Mouse (Mus musculus) cortical plate, adult 2 months (tissue): ENCODE measurements around the gene Hspb3. TPM values are rescaled to one million over a fixed set of nuclear protein-coding genes. Genes with fewer than 3 reads are reported as not detected.

Experiments used
- H3K27ac ChIP-seq: fragments of 200-500 bp; 2 replicates; pipeline ENCODE4 v1.5.1; 2012; ENCODE audit warnings: low read length, control low read depth, inconsistent platforms; ENCODE audit not compliant: insufficient read depth
- H3K4me1 ChIP-seq: fragments of 200-500 bp; 2 replicates; pipeline ENCODE4 v1.6.1; 2011; ENCODE audit warnings: low read length; ENCODE audit not compliant: control insufficient read depth, insufficient read depth
- H3K4me3 ChIP-seq: fragments of 200-500 bp; 2 replicates; pipeline ENCODE4 v1.5.1; 2011; ENCODE audit warnings: mild to moderate bottlenecking, low read length, control low read depth; ENCODE audit not compliant: insufficient read depth
- CTCF ChIP-seq: fragments of 200-500 bp; IDR thresholded peaks from 2 replicates; pipeline ENCODE4 v1.5.1; 2011; ENCODE audit warnings: mild to moderate bottlenecking, control low read depth, low read length; ENCODE audit not compliant: insufficient read depth; ENCODE audit errors: extremely low read depth
- POLR2A ChIP-seq: fragments of 200-500 bp; IDR thresholded peaks from 2 replicates; pipeline ENCODE4 v1.6.1; 2011; ENCODE audit warnings: mild to moderate bottlenecking, low read length, control low read depth; ENCODE audit not compliant: insufficient read depth; ENCODE audit errors: extremely low read depth
- polyA plus RNA-seq: library from polyadenylated mRNA; depleted of rRNA; stranded (reverse); fragments of >200 nt; gene quantifications from 2 replicates; pipeline ENCODE4 v1.2.3, GENCODE M21; 2012

Hspb3 gene
- polyA plus RNA-seq, 1 experiment: 8.2 TPM

DNA sequence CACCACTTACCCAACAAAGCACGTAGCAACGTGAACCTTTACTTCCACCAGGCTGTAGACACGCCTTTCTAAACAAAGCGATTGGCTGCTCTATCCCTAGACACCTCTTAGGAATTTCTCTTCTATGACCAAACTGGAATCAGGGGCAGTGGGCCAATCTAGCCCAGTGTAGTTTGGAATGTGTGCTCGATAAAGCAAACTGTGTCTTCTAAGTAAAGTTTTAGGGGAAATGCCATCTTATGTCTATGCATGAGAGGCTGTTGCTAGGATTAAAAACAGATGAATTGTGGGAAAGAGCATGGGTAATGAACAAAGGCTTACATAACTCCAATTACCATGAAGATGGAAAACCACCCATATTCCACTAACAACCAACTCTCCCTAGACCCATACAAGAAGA lies 19.3 kb upstream of the Hspb3 start:
- Histone ChIP-seq H3K27ac (no peak overlapping the region), H3K4me1 (no peaks in the 10 kb centered on the region), H3K4me3 (no peak overlapping the region)
- TF ChIP-seq CTCF (no peak), POLR2A (no peak)

DNA sequence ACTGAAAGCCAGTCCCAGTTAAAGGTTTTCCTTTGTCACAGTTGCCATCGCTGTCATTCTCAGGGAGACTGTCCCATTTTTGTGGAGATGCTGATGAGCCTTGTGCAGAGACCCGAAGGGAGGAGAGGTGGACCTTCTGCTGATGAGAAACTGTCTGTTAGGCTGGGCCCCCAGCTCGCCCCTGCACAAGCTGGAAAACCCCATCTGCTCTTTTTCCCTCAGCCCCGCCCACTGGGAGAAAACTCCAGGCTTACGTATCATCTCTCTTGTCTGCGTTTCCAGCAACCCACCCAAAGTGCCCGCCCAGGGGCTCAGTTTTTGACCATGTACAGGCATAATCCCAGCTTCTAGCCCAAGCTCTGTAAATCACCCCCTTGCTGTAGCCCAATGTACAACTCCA lies 17.2 kb upstream of the Hspb3 start:
- Histone ChIP-seq H3K4me3 (no peak overlapping the region), H3K4me1 (no peaks in the 10 kb centered on the region), H3K27ac (no peak overlapping the region)
- TF ChIP-seq POLR2A (no peak), CTCF (no peak)

DNA sequence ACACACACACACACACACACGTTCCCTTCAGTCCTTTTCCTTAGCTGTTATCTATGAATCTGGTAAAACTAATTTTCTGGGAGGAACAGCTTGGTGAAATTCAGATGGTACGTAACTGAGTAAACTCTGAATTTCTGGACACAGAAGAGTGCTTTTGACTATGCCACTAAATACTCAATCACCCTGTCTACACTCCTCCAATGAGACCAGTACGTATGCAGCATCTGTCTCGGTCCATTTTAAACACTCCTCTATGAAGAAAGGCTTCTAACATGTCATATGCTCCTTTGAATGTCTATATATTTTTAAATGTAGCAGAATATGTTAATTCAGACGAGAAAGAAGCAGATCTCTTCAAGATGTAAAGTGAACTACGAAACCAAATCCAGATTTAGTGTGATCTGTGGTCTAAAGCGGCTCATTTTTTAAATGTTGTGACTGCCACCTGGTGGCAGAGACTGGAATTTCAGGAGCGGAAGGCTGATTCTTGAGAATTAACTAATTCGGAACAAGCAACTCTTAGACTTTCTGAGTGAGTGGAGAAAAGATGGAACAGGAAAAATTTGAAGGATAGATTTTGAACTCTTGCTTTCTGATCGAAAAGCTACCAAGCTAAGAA lies 6.1 kb upstream of the Hspb3 start:
- TF ChIP-seq POLR2A: no peak
- peak; percentile 73 for TF ChIP-seq CTCF
- Histone ChIP-seq H3K4me1 (no peaks in the 10 kb centered on the region), H3K4me3 (no peak overlapping the region), H3K27ac (no peak overlapping the region)

DNA sequence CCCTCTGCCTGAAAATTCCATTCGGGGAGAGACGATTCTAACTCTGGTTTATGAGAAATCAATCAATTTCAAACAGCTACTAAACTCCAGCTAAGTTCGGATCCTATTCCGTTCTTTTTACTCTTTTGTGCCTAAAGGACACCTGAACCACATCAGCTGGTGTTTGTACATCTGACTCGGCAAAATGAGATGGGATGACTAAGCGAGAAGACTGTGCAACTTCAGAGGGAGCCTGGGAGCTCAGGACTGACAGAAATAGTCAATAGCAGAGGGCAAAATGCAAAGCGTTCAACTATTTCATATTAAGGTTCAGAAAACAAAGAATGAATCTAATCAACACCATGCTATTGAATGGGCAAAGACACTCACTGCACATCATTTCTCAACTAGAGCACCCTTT lies 407 bp upstream of the Hspb3 start:
- H3K27ac ChIP-seq: no peak overlapping the region
- TF ChIP-seq CTCF: no peak
- TF ChIP-seq POLR2A: no peak
- H3K4me3 ChIP-seq: no peak overlapping the region
- H3K4me1 ChIP-seq: no peaks in the 10 kb centered on the region; the same call in 1 of the 2 replicates

DNA sequence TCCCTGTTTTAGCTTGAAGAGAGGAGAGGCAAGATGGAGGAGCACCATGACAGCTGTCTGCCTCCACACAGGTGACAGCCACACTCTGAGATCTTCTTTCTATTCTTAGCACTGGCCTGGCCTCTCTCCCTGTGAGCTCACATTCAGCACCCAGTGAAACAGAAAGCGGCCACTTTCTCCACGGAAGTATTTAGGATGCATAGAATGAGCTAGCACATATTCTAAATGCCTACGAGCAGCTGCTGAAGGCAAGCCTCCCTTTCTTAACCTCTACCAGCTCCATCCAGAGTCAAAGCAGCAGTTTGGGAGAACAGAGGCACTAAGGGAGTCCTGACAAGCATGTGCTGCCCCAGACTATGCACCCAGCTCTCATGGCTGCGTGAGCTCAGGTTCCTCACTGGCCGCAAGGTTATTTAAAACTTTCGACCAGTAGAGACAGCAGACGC lies 1.6 kb downstream of the Hspb3 start:
- TF ChIP-seq CTCF: no peak
- no peak for TF ChIP-seq POLR2A
- H3K4me1 ChIP-seq: no peaks in the 10 kb centered on the region; the same call in 1 of the 2 replicates
- H3K4me3 ChIP-seq: peak overlapping the region; percentile 32
- peak overlapping the region; percentile 45 for H3K27ac ChIP-seq

DNA sequence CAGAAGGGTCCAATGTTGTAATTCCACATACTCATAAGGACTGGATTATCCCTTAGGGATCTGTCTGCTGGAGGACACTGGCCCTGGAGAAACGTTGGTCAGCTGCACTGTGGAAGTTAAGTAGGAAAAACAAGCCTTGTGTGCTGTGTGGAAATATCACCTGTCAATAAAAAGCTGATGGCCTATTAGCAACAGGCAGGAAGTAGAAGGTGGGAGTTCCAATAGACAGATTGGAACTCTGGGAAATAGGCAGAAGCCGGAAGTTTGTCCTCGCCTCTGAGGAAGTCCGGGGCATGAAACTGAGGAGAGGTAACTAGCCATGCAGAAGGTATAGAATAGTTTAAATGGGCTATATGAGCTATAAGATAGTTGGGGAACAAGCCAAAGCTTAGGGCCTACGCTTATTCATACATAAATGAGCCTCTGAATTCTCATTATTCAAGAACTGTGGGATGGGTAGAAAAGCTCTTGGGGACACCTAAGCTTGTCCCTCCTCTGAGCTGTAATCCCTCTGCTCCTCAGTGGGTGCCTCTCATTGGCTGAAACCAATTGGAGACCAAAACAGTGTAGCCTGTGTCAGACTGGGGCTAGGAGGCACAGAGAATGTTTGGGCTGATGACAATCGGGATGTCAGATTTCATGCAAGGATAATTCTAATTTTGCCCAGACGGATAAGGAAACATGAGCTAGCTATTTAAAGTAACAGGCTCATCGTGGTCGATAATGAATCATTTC lies 2.7 kb downstream of the Hspb3 start:
- Histone ChIP-seq H3K27ac (peak overlapping the region; percentile 67; the same call in 1 of the 2 replicates), H3K4me3 (no peak overlapping the region; the same call in 1 of the 2 replicates), H3K4me1 (no peaks in the 10 kb centered on the region; the same call in 1 of the 2 replicates)
- no peak for TF ChIP-seq POLR2A
- TF ChIP-seq CTCF: no peak

DNA sequence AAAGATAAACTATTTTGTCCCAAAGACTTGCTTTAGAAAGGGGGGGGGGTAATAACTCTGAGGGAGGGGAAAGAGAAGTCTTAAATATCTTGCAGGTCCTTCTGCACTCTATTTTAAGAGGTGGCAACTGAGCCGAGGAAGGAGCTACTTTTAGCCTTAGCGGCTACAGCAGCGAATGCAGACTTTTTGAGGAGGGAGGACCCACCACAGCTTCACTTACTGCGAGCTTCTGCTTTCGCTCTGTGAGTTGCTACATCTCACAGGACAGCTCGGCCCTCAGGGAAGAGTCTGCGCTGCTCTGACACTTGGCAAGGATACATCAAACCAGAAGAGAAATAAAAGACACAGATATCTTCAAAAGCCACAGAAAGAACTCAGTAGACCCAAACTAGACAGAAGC lies 6.3 kb downstream of the Hspb3 start:
- Histone ChIP-seq H3K4me3 (no peak overlapping the region), H3K4me1 (no peaks in the 10 kb centered on the region; the same call in 1 of the 2 replicates), H3K27ac (peak overlapping the region; percentile 47; the same call in 1 of the 2 replicates)
- 0 out of 2 replicates have a peak, but pooled peaks have one; percentile 17 for TF ChIP-seq POLR2A
- TF ChIP-seq CTCF: no peak

DNA sequence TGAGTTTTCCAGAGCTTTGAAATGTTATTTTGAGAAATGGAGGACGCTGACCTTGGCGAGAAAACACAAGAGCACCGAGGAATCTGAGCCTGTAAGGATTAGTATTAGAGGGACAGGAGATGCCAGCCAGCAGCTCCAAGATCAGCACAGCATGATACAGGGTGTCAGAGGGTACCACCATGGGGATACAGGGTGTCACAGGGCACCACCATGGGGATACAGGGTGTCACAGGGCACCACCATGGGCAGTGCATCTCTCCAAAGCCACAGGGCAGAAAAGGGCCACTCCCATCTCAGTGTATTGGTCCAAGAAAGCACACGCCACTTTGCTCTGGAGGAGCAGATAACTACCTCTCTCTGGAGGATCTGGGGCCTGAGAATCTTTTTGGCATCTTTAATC lies 6.8 kb downstream of the Hspb3 start:
- TF ChIP-seq POLR2A: no peak
- no peak for TF ChIP-seq CTCF
- Histone ChIP-seq H3K4me3 (no peak overlapping the region), H3K27ac (peak overlapping the region; percentile 48; the same call in 1 of the 2 replicates), H3K4me1 (no peaks in the 10 kb centered on the region; the same call in 1 of the 2 replicates)

DNA sequence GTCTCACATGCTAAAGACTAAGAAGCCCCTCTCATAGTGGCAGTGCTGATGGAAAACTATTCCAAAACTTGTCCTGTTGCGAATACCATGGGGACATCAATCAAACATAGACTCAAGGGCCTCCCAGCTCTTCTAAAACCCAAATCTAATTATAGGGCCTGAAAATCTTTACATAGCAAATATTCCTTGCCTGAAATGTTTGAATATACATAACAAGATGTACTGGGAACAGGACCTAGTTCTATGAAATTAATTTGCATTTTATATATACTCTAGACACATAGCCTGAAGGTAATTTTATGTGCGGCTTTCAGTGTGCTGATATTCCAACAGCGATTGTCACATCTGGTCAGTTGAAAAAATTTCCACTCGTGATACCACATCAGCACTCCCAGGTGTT lies 8.0 kb downstream of the Hspb3 start:
- H3K4me1 ChIP-seq: no peaks in the 10 kb centered on the region; the same call in 1 of the 2 replicates
- H3K4me3 ChIP-seq: no peak overlapping the region
- H3K27ac ChIP-seq: 0 out of 2 replicates have a peak overlapping the region, but pooled peaks have one; percentile 39
- TF ChIP-seq CTCF (no peak), POLR2A (no peak)

DNA sequence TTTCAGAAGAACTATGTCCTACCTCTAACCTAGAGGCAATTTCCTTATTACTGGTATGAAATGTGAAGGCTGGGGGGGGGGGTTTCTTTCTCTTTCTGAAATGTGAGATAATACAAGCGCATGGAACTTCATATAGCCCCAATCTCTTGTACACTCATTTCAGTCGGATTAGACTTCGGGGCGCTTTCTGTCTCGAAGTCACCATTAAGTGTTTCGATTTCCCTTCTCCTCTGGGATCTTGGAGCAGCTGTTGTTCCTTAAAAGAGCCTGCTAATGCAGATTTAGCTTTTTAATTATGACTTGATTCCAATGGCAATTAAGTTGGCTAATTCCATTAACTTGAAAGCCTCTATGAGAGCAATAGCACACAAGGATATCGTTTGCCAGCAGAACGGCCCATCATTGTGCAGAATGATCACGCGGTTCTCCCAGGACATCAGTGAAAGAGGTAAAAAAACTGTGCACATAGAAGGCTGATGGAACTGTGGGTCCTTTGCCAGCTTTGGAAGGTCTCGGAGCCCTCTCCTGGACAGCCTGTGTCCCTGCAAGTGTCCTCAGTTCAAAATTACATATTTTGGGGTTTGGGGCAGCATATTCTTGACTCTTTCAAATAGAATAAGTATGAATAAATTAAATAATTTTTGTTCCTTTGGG lies 22.4 kb downstream of the Hspb3 start:
- Histone ChIP-seq H3K4me3 (no peak overlapping the region), H3K27ac (no peak overlapping the region), H3K4me1 (no peaks in the 10 kb centered on the region)
- no peak for TF ChIP-seq POLR2A
- TF ChIP-seq CTCF: peak; percentile 44; the same call in 1 of the 2 replicates
